Mouse (Mus musculus) CH12.LX (cell line): ENCODE measurements around the gene Sstr2. TPM values are rescaled to one million over a fixed set of nuclear protein-coding genes. Genes with fewer than 3 reads are reported as not detected.

Experiments used
- DNase-seq: peaks from one replicate; pipeline ENCODE4 v3.0.0-alpha.2; 2013; ENCODE audit errors: extremely low read depth
- H3K27ac ChIP-seq: 2 replicates; pipeline ENCODE4 v1.5.1; 2012; ENCODE audit warnings: low read depth, mild to moderate bottlenecking, control low read depth, moderate library complexity; ENCODE audit not compliant: insufficient read depth
- H3K27me3 ChIP-seq: replicated peaks from 2 replicates; pipeline ENCODE3; 2012; ENCODE audit warnings: inconsistent platforms
- H3K36me3 ChIP-seq, 2 experiments: replicated peaks in 1 of 2; 2 replicates each; pipeline versions ENCODE3 to v1.6.1; 2012; ENCODE audit warnings: inconsistent platforms in 1 of 2, low read length in 1 of 2, mild to moderate bottlenecking in 1 of 2, mixed read lengths in 1 of 2, moderate library complexity in 1 of 2; ENCODE audit not compliant: control insufficient read depth in 1 of 2, insufficient read depth in 1 of 2
- H3K4me1 ChIP-seq, 2 experiments: 2 replicates each; pipeline ENCODE4 v1.6.1; 2012; ENCODE audit warnings: inconsistent platforms in 1 of 2, moderate library complexity in 1 of 2; ENCODE audit not compliant: insufficient read depth in 2 of 2, control insufficient read depth in 1 of 2
- H3K4me2 ChIP-seq: 2 replicates; pipeline ENCODE4 v1.6.1; 2012; ENCODE audit warnings: low read depth, mild to moderate bottlenecking, control low read depth; ENCODE audit not compliant: poor library complexity, insufficient read depth, severe bottlenecking
- H3K4me3 ChIP-seq, 3 experiments: fragments of 150-350 bp in 1 of 3; sonication (generic) in 1 of 3; replicated peaks in 1 of 3; 2 replicates each; pipeline versions ENCODE3 to v1.5.1; 2011 to 2012; ENCODE audit warnings: low read depth in 2 of 3, low read length in 2 of 3, mild to moderate bottlenecking in 2 of 3, moderate library complexity in 2 of 3, control low read depth in 1 of 3, improper control_type of control experiment in 1 of 3, inconsistent platforms in 1 of 3, mixed read lengths in 1 of 3; ENCODE audit not compliant: poor library complexity in 1 of 3
- H3K79me2 ChIP-seq: replicated peaks from 2 replicates; pipeline ENCODE4 v1.6.1; 2012; ENCODE audit warnings: mild to moderate bottlenecking, moderate library complexity; ENCODE audit not compliant: control insufficient read depth, poor library complexity, insufficient read depth, severe bottlenecking; ENCODE audit errors: extremely low read depth
- H3K9ac ChIP-seq: 2 replicates; pipeline ENCODE4 v1.6.1; 2012; ENCODE audit warnings: low read depth, mild to moderate bottlenecking, control low read depth, moderate library complexity; ENCODE audit not compliant: insufficient read depth
- H3K9me3 ChIP-seq: replicated peaks from 2 replicates; pipeline ENCODE3; 2012; ENCODE audit warnings: low read length, inconsistent platforms, mixed read lengths
- BHLHE40 ChIP-seq: IDR thresholded peaks from 2 replicates; pipeline ENCODE4 v1.6.1; 2011; ENCODE audit warnings: mild to moderate bottlenecking, low read depth, low read length, improper control_type of control experiment
- CHD1 ChIP-seq: IDR thresholded peaks from 2 replicates; pipeline ENCODE4 v1.6.1; 2012; ENCODE audit warnings: low read depth, low read length, improper control_type of control experiment, inconsistent platforms
- CTCF ChIP-seq, 2 experiments: IDR thresholded peaks in 1 of 2; conservative IDR thresholded peaks in 1 of 2; 2 replicates each; pipeline ENCODE4 v1.5.1; 2011 to 2012; ENCODE audit warnings: low read depth in 2 of 2, low read length in 2 of 2, improper control_type of control experiment in 1 of 2, inconsistent platforms in 1 of 2, mild to moderate bottlenecking in 1 of 2, moderate library complexity in 1 of 2
- IRF4 ChIP-seq: IDR thresholded peaks from 2 replicates; pipeline ENCODE4 v1.6.1; 2014; ENCODE audit warnings: low read depth, mild to moderate bottlenecking, inconsistent platforms, low read length, improper control_type of control experiment
- JUN ChIP-seq: IDR thresholded peaks from 2 replicates; pipeline ENCODE4 v1.6.1; 2011; ENCODE audit warnings: low read depth, mild to moderate bottlenecking, low read length, improper control_type of control experiment, moderate library complexity; ENCODE audit not compliant: insufficient read depth
- KAT2A ChIP-seq: IDR thresholded peaks from 2 replicates; pipeline ENCODE4 v1.6.1; 2012; ENCODE audit warnings: low read length, improper control_type of control experiment, inconsistent platforms; ENCODE audit not compliant: insufficient replicate concordance
- MAFK ChIP-seq: IDR thresholded peaks from 2 replicates; pipeline ENCODE4 v1.6.1; 2011; ENCODE audit warnings: low read length, improper control_type of control experiment; ENCODE audit not compliant: insufficient replicate concordance
- MAX ChIP-seq: IDR thresholded peaks from 2 replicates; pipeline ENCODE4 v1.6.1; 2011; ENCODE audit warnings: low read length, improper control_type of control experiment
- MAZ ChIP-seq: IDR thresholded peaks from 2 replicates; pipeline ENCODE4 v1.6.1; 2012; ENCODE audit warnings: low read depth, mild to moderate bottlenecking, inconsistent platforms, low read length, improper control_type of control experiment, moderate library complexity
- MEF2A ChIP-seq: IDR thresholded peaks from 2 replicates; pipeline ENCODE4 v1.6.1; 2014; ENCODE audit warnings: low read depth, mild to moderate bottlenecking, inconsistent platforms, low read length, improper control_type of control experiment, borderline replicate concordance
- MXI1 ChIP-seq: IDR thresholded peaks from 2 replicates; pipeline ENCODE4 v1.6.1; 2011; ENCODE audit warnings: mild to moderate bottlenecking, low read depth, low read length, improper control_type of control experiment
- MYC ChIP-seq: IDR thresholded peaks from 2 replicates; pipeline ENCODE4 v1.6.1; 2011; ENCODE audit warnings: low read depth, mild to moderate bottlenecking, improper control_type of control experiment, low read length
- NELFE ChIP-seq: IDR thresholded peaks from 2 replicates; pipeline ENCODE4 v1.6.1; 2011; ENCODE audit warnings: low read depth, low read length, improper control_type of control experiment
- NRF1 ChIP-seq: IDR thresholded peaks from 2 replicates; pipeline ENCODE4 v1.6.1; 2014; ENCODE audit warnings: low read depth, mild to moderate bottlenecking, inconsistent platforms, low read length, improper control_type of control experiment, moderate library complexity
- POLR2A ChIP-seq: IDR thresholded peaks from 2 replicates; pipeline ENCODE4 v1.6.1; 2011; ENCODE audit warnings: low read depth, mild to moderate bottlenecking, improper control_type of control experiment, low read length
- RAD21 ChIP-seq: IDR thresholded peaks from 2 replicates; pipeline ENCODE4 v1.6.1; 2011; ENCODE audit warnings: low read depth, mild to moderate bottlenecking, low read length, improper control_type of control experiment, moderate library complexity
- RCOR1 ChIP-seq: conservative IDR thresholded peaks from 2 replicates; pipeline ENCODE4 v1.6.1; 2012; ENCODE audit warnings: low read depth, mild to moderate bottlenecking, inconsistent platforms, low read length, improper control_type of control experiment
- SIN3A ChIP-seq: IDR thresholded peaks from 2 replicates; pipeline ENCODE4 v1.6.1; 2012; ENCODE audit warnings: low read length, improper control_type of control experiment, inconsistent platforms
- TCF12 ChIP-seq: IDR thresholded peaks from 2 replicates; pipeline ENCODE4 v1.6.1; 2014; ENCODE audit warnings: low read depth, mild to moderate bottlenecking, inconsistent platforms, low read length, improper control_type of control experiment
- USF1 ChIP-seq: IDR thresholded peaks from 2 replicates; pipeline ENCODE4 v1.6.1; 2014; ENCODE audit warnings: low read depth, mild to moderate bottlenecking, inconsistent platforms, low read length, improper control_type of control experiment
- ZC3H11A ChIP-seq: IDR thresholded peaks from 2 replicates; pipeline ENCODE4 v1.6.1; 2012; ENCODE audit warnings: low read depth, mild to moderate bottlenecking, inconsistent platforms, low read length, improper control_type of control experiment
- ZNF384 ChIP-seq: IDR thresholded peaks from 2 replicates; pipeline ENCODE4 v1.6.1; 2012; ENCODE audit warnings: low read depth, low read length, improper control_type of control experiment, inconsistent platforms
- dilution Hi-C: fragments of 300-500 bp; cut with MboI; formaldehyde crosslinking; loops from 2 replicates; pipeline ENCODE4 v1.14.3; 2020; ENCODE audit warnings: low sequenced_read_pairs; ENCODE audit not compliant: extremely low pct_unique_long_range_greater_than_20kb, extremely low pct_ligation_motif_present
- in situ Hi-C: fragments of 300-500 bp; cut with MboI; formaldehyde crosslinking; loops from 3 replicates; pipeline ENCODE4 v1.14.3; 2019; ENCODE audit warnings: low sequenced_read_pairs, low pct_ligation_motif_present, low pct_unique_long_range_greater_than_20kb, mixed read lengths
- polyA plus RNA-seq: library from polyadenylated mRNA; unstranded; fragments of >175 nt; gene quantifications from 2 replicates; pipeline ENCODE4 v1.2.1, GENCODE M21; 2012; ENCODE audit warnings: low read depth; ENCODE audit not compliant: insufficient read length
- total RNA-seq, 2 experiments: library from RNA; depleted of rRNA; stranded (reverse); fragments of 300-350 nt in 1 of 2; fragments of >200 nt in 1 of 2; gene quantifications; 2 replicates each; pipeline ENCODE4 v1.2.3; 2012 to 2014

The Sstr2 gene
- total and polyA plus RNA-seq, 3 experiments, result not detected

DNA sequence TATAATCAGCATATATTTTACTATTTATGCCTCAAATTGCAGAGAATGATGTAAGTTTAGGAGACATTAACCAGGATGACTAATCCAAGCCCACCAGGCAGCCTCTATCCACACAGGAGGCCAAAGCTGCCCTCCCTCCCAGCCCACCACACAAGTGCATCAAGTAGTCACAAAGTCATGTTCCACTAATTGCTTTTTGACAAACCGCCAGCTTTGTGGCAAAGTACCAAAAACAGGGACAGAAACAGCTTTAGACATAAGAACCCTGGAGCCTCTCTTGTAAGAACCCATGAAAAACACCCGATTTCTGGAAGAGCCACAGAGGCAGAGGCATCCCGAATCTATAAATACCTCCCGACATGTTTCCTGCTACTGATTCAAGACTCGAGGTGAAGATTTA lies 8.9 kb upstream of the Sstr2 start:
- no peak overlapping the region for H3K4me3 ChIP-seq
- no peaks in the 10 kb centered on the region for H3K36me3 ChIP-seq
- peaks cover 4% of the 10 kb centered on the region for H3K9me3 ChIP-seq
- TF ChIP-seq CHD1, result no peak
- no peak for TF ChIP-seq NRF1
- TF ChIP-seq CTCF (conservative IDR thresholded peaks at IDR 0.05 in 1 of 2, IDR thresholded peaks at IDR 0.05 in 1 of 2; ENCODE audit: low read depth in 2 of 2, low read length in 2 of 2), result no peak
- no peak for TF ChIP-seq JUN
- no peak for TF ChIP-seq MXI1
- TF ChIP-seq IRF4, result no peak
- H3K27ac ChIP-seq, result no peak overlapping the region
- H3K27me3 ChIP-seq, result no peaks in the 10 kb centered on the region
- H3K9ac ChIP-seq, result no peak overlapping the region
- in situ Hi-C loops (no loop called here), dilution Hi-C loops (no loop called here)
- peaks cover 0 to 6% of the 10 kb centered on the region in 2 experiments; a peak in 2 of 4 replicates for H3K4me1 ChIP-seq
- no peaks in the 10 kb centered on the region for H3K79me2 ChIP-seq
- no peak overlapping the region for H3K4me2 ChIP-seq
- no peak for DNase-seq

DNA sequence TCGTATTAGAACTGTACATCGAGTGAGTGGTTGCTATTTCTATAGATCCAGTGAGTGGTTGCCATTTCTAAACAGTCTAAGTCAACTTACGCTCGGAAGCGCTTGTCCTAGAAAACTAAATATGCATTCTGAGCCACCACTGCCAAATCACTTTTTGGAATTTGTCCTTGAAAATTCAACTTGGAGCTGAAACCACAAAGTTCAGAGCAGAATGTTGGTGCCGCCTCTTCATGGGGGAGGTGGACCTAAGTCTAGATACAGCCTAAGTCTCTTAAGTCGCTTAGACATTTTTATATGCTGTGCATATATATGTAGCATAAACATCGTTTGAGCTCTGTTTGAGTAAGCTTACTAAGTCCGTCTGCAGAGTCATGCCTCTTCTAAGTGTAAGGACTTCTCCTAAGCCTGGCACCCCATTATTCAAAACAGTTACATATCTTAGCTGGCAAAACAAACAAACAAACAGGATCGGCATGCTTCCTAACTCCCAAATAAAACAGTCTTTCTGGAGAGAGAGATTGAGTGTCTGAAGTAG lies 8.0 kb upstream of the Sstr2 start:
- dilution Hi-C loops, result no loop called here
- H3K27ac ChIP-seq, result no peak overlapping the region
- no peaks in the 10 kb centered on the region for H3K36me3 ChIP-seq
- in situ Hi-C loops, result no loop called here
- no peak for DNase-seq
- peaks cover under 1% of the 10 kb centered on the region for H3K9me3 ChIP-seq
- TF ChIP-seq CTCF (conservative IDR thresholded peaks at IDR 0.05 in 1 of 2, IDR thresholded peaks at IDR 0.05 in 1 of 2; ENCODE audit: low read depth in 2 of 2, low read length in 2 of 2) (no peak), CHD1 (no peak), USF1 (no peak), RAD21 (no peak), SIN3A (no peak), MAFK (no peak)
- TF ChIP-seq, all 38 proteins: peak for 0
- Histone ChIP-seq H3K4me1 (peaks cover 0 to 6% of the 10 kb centered on the region in 2 experiments; a peak in 2 of 4 replicates), H3K79me2 (no peaks in the 10 kb centered on the region), H3K4me2 (no peak overlapping the region), H3K9ac (no peak overlapping the region), H3K4me3 (no peak overlapping the region), H3K27me3 (no peaks in the 10 kb centered on the region)

DNA sequence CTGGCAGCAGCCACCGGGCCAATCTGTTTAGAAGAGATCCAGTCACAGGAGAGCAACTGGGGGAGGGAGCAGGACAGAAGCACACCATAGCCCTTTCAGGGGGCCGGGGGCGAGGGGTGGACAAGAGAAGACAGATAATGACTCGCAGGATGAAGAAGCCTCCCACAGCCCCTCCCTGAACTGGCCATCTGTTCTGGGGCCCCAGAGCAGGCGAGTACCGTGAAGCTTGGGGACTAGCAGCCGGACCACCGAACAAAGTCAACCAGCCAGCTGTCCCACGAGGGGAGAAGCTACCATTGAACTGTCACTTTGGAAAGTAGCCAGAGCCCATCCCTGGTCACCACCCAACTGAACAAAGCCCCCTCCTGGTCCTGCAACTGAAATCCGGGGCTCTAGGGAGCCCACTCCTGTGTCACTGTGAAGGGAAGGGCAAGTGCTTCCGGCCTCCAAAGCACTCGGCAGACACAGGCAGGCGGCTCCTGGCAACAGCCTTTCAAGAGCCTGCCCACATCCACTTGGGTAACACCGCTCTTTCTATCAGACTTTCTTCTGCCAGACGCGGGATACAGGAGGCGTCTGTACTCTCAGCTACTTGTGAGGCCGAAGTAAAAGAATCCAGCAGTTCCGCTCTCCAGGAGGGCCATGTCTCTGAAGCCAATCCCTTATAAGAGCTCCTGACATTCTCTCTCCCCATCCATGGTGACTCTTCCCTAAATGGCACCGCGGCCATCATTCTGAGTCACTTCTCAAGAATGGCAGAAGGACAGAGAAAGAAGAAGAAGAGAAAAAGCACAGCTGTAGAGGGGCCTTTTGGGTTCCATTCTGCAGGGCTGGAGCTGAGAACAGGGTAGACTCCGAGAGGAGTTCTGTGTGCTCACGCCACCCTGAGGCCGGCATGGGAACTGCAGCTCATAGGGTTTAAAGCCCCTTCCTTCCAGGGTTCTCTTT lies 7.2 kb upstream of the Sstr2 start:
- H3K4me1 ChIP-seq, result peaks cover 0 to 6% of the 10 kb centered on the region in 2 experiments; a peak in 2 of 4 replicates
- H3K9me3 ChIP-seq, result peaks cover 4% of the 10 kb centered on the region
- in situ Hi-C loops (no loop called here), dilution Hi-C loops (no loop called here)
- DNase-seq, result peak; percentile 61
- H3K36me3 ChIP-seq, result no peaks in the 10 kb centered on the region
- no peak overlapping the region for H3K9ac ChIP-seq
- H3K4me2 ChIP-seq, result no peak overlapping the region
- H3K27me3 ChIP-seq, result no peaks in the 10 kb centered on the region
- H3K4me3 ChIP-seq, result no peak overlapping the region
- H3K79me2 ChIP-seq, result no peaks in the 10 kb centered on the region
- H3K27ac ChIP-seq, result no peak overlapping the region
- TF ChIP-seq MEF2A (no peak), MAFK (no peak), MAZ (no peak), SIN3A (no peak), IRF4 (no peak), BHLHE40 (no peak), POLR2A (no peak), USF1 (no peak), MAX (no peak), NELFE (0 out of 2 replicates have a peak, but pooled peaks have one; percentile 22), RCOR1 (no peak), KAT2A (no peak), NRF1 (0 out of 2 replicates have a peak, but pooled peaks have one; percentile 16), TCF12 (no peak), RAD21 (peak; percentile 72), JUN (no peak), ZNF384 (no peak), CHD1 (no peak), MYC (no peak), ZC3H11A (peak; percentile 34)
